Comparison of ENCODE assay signal across 16 mouse cellular contexts in genomic region chr7:24919728-24920127, GRCm38 (mm10). TPM values are rescaled to one million over a fixed set of nuclear protein-coding genes. Genes with fewer than 3 reads are reported as not detected.
A peak's percentile ranks its signal among the peaks of the same experiment; 100 is the strongest.
DNase-seq lines count a peak whose midpoint lies in the region; ATAC-seq lines count a peak whose summit lies in the region.
"Had no signal": no experiment of that assay in that cellular context is flagged by ENCODE, and none has a peak within 500 bp of the region (broad histone marks: within the 10 kb centered on the region; RNA-seq: fewer than 3 reads in every experiment).

No protein-coding gene starts in this region.

- no peak overlapping the region for H3K9ac ChIP-seq in hindbrain, embryonic 16.5 days (ENCODE audit: low read depth, low read length)
- H3K9ac ChIP-seq in hindbrain, embryonic 14.5 days = no peak overlapping the region
- H3K9ac ChIP-seq in hindbrain, embryonic 13.5 days = no peak overlapping the region
- H3K9ac ChIP-seq: hindbrain, embryonic 12.5 days; neural tube, embryonic 12.5 days had no signal

- 79% methylated on average over 9 of the region's 9 CpGs for WGBS in hindbrain, embryonic 16.5 days
- WGBS in hindbrain, embryonic 14.5 days = 89% methylated on average over 9 of the region's 9 CpGs
- WGBS in hindbrain, embryonic 13.5 days = 85% methylated on average over 9 of the region's 9 CpGs

- H3K4me1 ChIP-seq in hindbrain, embryonic 16.5 days (ENCODE audit: control insufficient read depth, insufficient read depth, low read depth, low read length) = no peaks in the 10 kb centered on the region
- no peaks in the 10 kb centered on the region for H3K4me1 ChIP-seq in hindbrain, embryonic 14.5 days (replicated peaks; ENCODE audit: control insufficient read depth, insufficient read depth, low read length)
- no peaks in the 10 kb centered on the region for H3K4me1 ChIP-seq in hindbrain, embryonic 13.5 days (replicated peaks)
- H3K4me1 ChIP-seq: hindbrain, embryonic 12.5 days; midbrain, embryonic 10.5 days; neural tube, embryonic 12.5 days had no signal

- intact Hi-C loops in heart, postnatal 10 days (cut with DNase I) = no loop called here

- no peak overlapping the region for H3K4me3 ChIP-seq in hindbrain, embryonic 16.5 days (ENCODE audit: low read length)
- no peak overlapping the region for H3K4me3 ChIP-seq in hindbrain, embryonic 14.5 days (replicated peaks; ENCODE audit: low read length)
- no peak overlapping the region for H3K4me3 ChIP-seq in hindbrain, embryonic 13.5 days
- H3K4me3 ChIP-seq: hindbrain, embryonic 12.5 days; midbrain, embryonic 10.5 days; neural tube, embryonic 12.5 days had no signal

- H3K27me3 ChIP-seq in hindbrain, embryonic 16.5 days (replicated peaks; ENCODE audit: control insufficient read depth, insufficient read depth, low read length) = no peaks in the 10 kb centered on the region
- no peaks in the 10 kb centered on the region for H3K27me3 ChIP-seq in hindbrain, embryonic 14.5 days (ENCODE audit: control insufficient read depth, insufficient read depth, low read length)
- no peaks in the 10 kb centered on the region for H3K27me3 ChIP-seq in hindbrain, embryonic 13.5 days
- H3K27me3 ChIP-seq: hindbrain, embryonic 12.5 days; neural tube, embryonic 12.5 days had no signal

- H3K4me2 ChIP-seq in hindbrain, embryonic 16.5 days (ENCODE audit: low read length) = no peak overlapping the region
- no peak overlapping the region for H3K4me2 ChIP-seq in hindbrain, embryonic 14.5 days (replicated peaks)
- no peak overlapping the region for H3K4me2 ChIP-seq in hindbrain, embryonic 13.5 days
- H3K4me2 ChIP-seq: hindbrain, embryonic 12.5 days; neural tube, embryonic 12.5 days had no signal

- peak; percentile 54 for ATAC-seq in hindbrain, embryonic 16.5 days
- no peak for ATAC-seq in hindbrain, embryonic 14.5 days (ENCODE audit: low FRiP score)
- no peak for ATAC-seq in hindbrain, embryonic 13.5 days (ENCODE audit: low FRiP score)

- DNase-seq in hindbrain, embryonic 14.5 days (ENCODE audit: low spot score) = no peak
- peak; percentile 38 for DNase-seq in right cerebral cortex, adult 18-20 months
- no peak for DNase-seq in right cerebral cortex, postnatal 36 days (ENCODE audit: low spot score in 2 of 2)
- DNase-seq in heart, postnatal 10 days = peak; percentile 62 to 64
- peak; percentile 25 for DNase-seq in naive thymus-derived CD4-positive, alpha-beta T cell, adult 2 months (ENCODE audit: low read depth)
- no peak for DNase-seq in adrenal gland, adult 8-10 months
- DNase-seq: kidney, postnatal 36 days; retina, postnatal 1 day had no signal

- H3K36me3 ChIP-seq in hindbrain, embryonic 16.5 days (ENCODE audit: control insufficient read depth, insufficient read depth, low read length) = peaks cover 56% of the 10 kb centered on the region
- H3K36me3 ChIP-seq in hindbrain, embryonic 14.5 days (replicated peaks; ENCODE audit: control insufficient read depth, insufficient read depth) = peaks cover 79% of the 10 kb centered on the region
- H3K36me3 ChIP-seq in hindbrain, embryonic 13.5 days = peaks cover 85% of the 10 kb centered on the region

- H3K9me3 ChIP-seq in hindbrain, embryonic 16.5 days (ENCODE audit: control insufficient read depth, low read length) = no peaks in the 10 kb centered on the region
- no peaks in the 10 kb centered on the region for H3K9me3 ChIP-seq in hindbrain, embryonic 14.5 days (ENCODE audit: control insufficient read depth, low read length)
- H3K9me3 ChIP-seq in hindbrain, embryonic 13.5 days = no peaks in the 10 kb centered on the region
- H3K9me3 ChIP-seq: hindbrain, embryonic 12.5 days; neural tube, embryonic 12.5 days had no signal

- H3K27ac ChIP-seq in hindbrain, embryonic 16.5 days (ENCODE audit: low read depth, low read length) = peak overlapping the region; percentile 29; the same call in 1 of the 2 replicates
- H3K27ac ChIP-seq in hindbrain, embryonic 14.5 days = no peak overlapping the region
- H3K27ac ChIP-seq in hindbrain, embryonic 13.5 days = no peak overlapping the region
- H3K27ac ChIP-seq: hindbrain, embryonic 12.5 days; midbrain, embryonic 10.5 days; neural tube, embryonic 12.5 days had no signal

RNA-seq across cellular contexts. Expression of gene Arhgef1, which starts 17.0 kb away (rescaled TPM):
- polyA plus RNA-seq in hindbrain, embryonic 16.5 days (2015; fragmentation: Nextera tagmentation; extraction: Ambion mirVana) = 47.0 and 62.1 TPM in 2 replicates
- polyA plus RNA-seq in hindbrain, embryonic 14.5 days (2014; fragmentation: Nextera tagmentation; extraction: Ambion mirVana) = 58.4 and 58.6 TPM in 2 replicates
- total RNA-seq in heart, postnatal 10 days (2021) = 10 to 100 TPM; 75.3 to 87.0 TPM
- polyA plus RNA-seq in hindbrain, embryonic 13.5 days (2015; fragmentation: Nextera tagmentation; extraction: Ambion mirVana) = 56.0 and 56.4 TPM in 2 replicates
- total RNA-seq in adrenal gland, adult 8-10 months (2022) = 100 to 1,000 TPM in 2 of 4 experiments, 10 to 100 TPM in 2; 70.6 to 172 (median 113) TPM

RNA-seq across cellular contexts. Expression of gene Cd79a, which starts 22.5 kb away (rescaled TPM):
- polyA plus RNA-seq in hindbrain, embryonic 16.5 days (2015; fragmentation: Nextera tagmentation; extraction: Ambion mirVana) = 0.34 and 0.39 TPM in 2 replicates
- 0.13 and 0.33 TPM in 2 replicates for polyA plus RNA-seq in hindbrain, embryonic 14.5 days (2014; fragmentation: Nextera tagmentation; extraction: Ambion mirVana)
- 1 to 10 TPM; 1.3 to 1.8 TPM for total RNA-seq in heart, postnatal 10 days (2021)
- 0.35 and 0.38 TPM in 2 replicates for polyA plus RNA-seq in hindbrain, embryonic 13.5 days (2015; fragmentation: Nextera tagmentation; extraction: Ambion mirVana)
- total RNA-seq in adrenal gland, adult 8-10 months (2022) = 1 to 10 TPM in 2 of 4 experiments, under 1 TPM in 2; 0.44 to 2.1 (median 1.2) TPM

RNA-seq across cellular contexts. Expression of gene Gm4881, which starts 24.6 kb away (rescaled TPM):
- polyA plus RNA-seq in hindbrain, embryonic 16.5 days (2015; fragmentation: Nextera tagmentation; extraction: Ambion mirVana) = 4.6 and 5.2 TPM in 2 replicates
- polyA plus RNA-seq in hindbrain, embryonic 14.5 days (2014; fragmentation: Nextera tagmentation; extraction: Ambion mirVana) = 5.9 and 6.6 TPM in 2 replicates
- total RNA-seq in heart, postnatal 10 days (2021) = not detected
- polyA plus RNA-seq in hindbrain, embryonic 13.5 days (2015; fragmentation: Nextera tagmentation; extraction: Ambion mirVana) = 5.1 and 5.8 TPM in 2 replicates
- total RNA-seq in adrenal gland, adult 8-10 months (2022) = not detected
- polyA plus RNA-seq: limb, embryonic 11.5 days; lung, embryonic 16.5 days; thymus, postnatal 0 days had no signal

RNA-seq across cellular contexts. Expression of gene Rps19, which starts 35.6 kb away (rescaled TPM):
- 1,005 and 1,089 TPM in 2 replicates for polyA plus RNA-seq in hindbrain, embryonic 16.5 days (2015; fragmentation: Nextera tagmentation; extraction: Ambion mirVana)
- polyA plus RNA-seq in hindbrain, embryonic 14.5 days (2014; fragmentation: Nextera tagmentation; extraction: Ambion mirVana) = 1,197 and 1,586 TPM in 2 replicates
- 100 to 1,000 TPM; 752 to 777 TPM for total RNA-seq in heart, postnatal 10 days (2021)
- polyA plus RNA-seq in hindbrain, embryonic 13.5 days (2015; fragmentation: Nextera tagmentation; extraction: Ambion mirVana) = 1,307 and 1,338 TPM in 2 replicates
- 1,000 to 10,000 TPM in 3 of 4 experiments, 100 to 1,000 TPM in 1; 823 to 1,088 (median 1,017) TPM for total RNA-seq in adrenal gland, adult 8-10 months (2022)

RNA-seq across cellular contexts. Expression of gene Dmrtc2, which starts 49.9 kb away (rescaled TPM):
- polyA plus RNA-seq in hindbrain, embryonic 16.5 days (2015; fragmentation: Nextera tagmentation; extraction: Ambion mirVana) = 0.30 and 0.47 TPM in 2 replicates
- 0.16 and 0.17 TPM in 2 replicates for polyA plus RNA-seq in hindbrain, embryonic 14.5 days (2014; fragmentation: Nextera tagmentation; extraction: Ambion mirVana)
- total RNA-seq in heart, postnatal 10 days (2021) = not detected
- polyA plus RNA-seq in hindbrain, embryonic 13.5 days (2015; fragmentation: Nextera tagmentation; extraction: Ambion mirVana) = 0.19 and 0.26 TPM in 2 replicates
- total RNA-seq in adrenal gland, adult 8-10 months (2022) = not detected
- polyA plus RNA-seq: hindbrain, embryonic 12.5 days; limb, embryonic 11.5 days; lung, embryonic 16.5 days; midbrain, embryonic 10.5 days; neural tube, embryonic 12.5 days had no signal

Comparison
In these comparisons a context has a peak if more than half of its experiments do, and no peak if none do; other contexts are left out.
1. DNase-seq: peak in right cerebral cortex, adult 18-20 months (single experiment), heart, postnatal 10 days (2 of 2) and naive thymus-derived CD4-positive, alpha-beta T cell, adult 2 months (single experiment); none in hindbrain, embryonic 14.5 days (single experiment), right cerebral cortex, postnatal 36 days (0 of 2) and adrenal gland, adult 8-10 months (single experiment).